Mouse (Mus musculus): ENCODE measurements at regions not wholly inside any gene's neighbourhood (a gene's known extent, or its start where the extent isn't known, plus 50 kb on each side); places are given as distances from the start of the nearest gene placed in this dataset.

DNA sequence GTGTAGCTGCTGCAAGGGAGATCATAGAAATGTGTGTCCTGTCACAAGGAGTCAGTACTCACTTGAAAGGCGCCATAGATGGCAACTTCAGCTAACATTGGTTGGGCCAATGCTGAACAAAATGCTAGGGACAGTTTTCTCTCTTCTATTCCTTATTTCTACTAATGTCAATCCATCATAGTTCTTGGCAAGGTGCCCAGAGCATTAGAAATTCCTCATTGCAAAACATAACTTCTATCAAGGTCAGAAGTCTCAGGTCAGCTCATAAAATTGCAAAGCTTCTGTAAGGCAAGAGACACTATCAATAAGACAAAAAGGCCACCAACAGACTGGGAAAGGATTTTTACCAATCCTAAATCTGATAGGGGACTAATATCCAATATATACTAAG lies 106.3 kb downstream of the D1Ertd622e start:
- DNase-seq, result no peak

DNA sequence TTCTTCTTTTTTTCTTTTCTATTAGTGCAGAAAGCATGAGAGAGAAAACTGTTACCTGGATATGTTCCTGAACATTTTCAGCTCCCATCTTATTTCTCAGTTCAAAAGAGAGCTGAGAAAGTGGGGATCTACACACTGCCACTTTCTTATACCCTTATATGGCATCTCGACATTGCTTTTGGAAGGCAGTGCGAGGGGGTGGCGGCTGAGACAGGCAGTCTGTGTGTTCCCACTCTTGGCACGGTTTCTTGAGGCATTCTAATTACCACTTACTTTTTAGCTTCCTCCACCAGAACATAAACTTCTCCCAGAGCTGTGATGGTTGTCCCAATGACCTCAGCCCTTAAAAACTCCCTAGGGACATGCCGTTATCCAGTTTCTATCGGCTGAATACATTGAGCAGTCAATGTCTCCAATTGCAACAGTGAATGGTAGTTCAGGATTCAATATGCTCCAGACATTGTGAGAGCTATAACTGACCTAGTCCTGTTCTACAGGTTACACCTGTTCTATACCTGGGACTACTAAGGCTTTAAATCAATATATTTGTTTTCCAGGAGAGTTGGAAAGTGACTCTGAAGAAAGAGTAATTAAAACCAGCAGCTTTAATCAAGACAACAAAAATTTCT lies 106.8 kb downstream of the D1Ertd622e start:
- DNase-seq, result peak; percentile 70

DNA sequence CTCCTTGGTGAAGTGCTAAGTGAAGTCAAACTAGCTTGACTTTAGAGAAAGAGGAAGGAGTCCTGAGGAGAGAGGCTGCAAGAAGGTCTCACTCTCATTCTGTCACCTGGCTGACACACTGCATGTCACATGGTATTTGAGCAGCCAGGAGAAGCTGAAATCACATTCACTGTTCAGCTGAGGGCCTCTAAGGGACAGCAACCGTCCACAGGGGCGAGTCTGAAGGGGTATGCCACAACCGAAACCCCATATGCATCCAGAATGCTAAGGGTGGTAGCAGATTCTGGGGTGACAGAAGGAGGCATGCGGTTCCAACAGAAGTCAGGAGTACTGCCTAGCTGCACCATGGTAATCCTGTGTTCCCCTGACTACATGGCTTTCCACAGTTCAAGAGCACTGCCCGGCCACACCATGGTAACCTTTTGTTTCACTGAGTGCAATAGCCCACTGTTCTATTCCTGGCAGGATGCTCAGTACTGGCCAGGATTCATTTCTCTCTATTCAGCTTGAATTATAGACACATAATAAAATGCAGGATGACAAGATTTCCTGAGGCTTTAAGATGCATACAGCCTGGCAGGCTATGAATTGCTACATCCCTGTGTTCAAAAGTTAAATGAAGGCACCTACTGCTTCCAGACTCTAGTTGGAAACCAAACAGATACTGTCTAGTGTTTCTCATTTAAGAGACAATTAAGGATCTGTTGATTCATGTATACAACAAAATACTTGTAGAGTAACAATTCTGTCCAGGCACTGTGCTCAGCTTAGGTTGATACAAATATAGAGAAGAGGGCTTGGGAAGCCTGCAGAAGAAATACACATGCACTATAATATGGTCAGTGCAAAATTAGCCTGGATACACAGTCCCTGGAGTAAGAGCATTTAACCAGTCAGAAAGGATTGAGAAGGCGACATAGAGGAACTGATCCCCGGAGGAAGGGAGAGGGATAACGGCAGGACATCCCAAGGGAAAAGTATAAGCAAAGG lies 108.1 kb downstream of the D1Ertd622e start:
- peak; percentile 13 for DNase-seq

DNA sequence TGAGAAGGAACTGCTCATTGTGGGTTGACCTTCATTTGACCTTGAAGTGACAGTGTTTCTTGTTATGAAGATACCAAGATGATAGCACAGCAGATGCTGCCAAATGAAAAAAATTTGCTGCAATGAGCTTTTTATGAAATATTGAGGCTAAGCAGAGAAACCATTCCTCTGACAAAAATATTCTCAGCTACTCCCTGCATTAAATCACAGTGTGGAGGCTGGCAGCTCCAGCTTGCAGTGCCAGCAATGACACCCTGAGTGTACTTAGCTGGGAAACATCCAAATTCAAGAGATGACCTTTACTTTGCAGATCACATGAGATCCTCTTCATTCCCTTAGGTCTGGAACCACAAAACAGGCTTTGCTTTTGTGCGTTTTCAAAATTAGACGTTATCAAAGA lies 109.0 kb downstream of the D1Ertd622e start:
- peak; percentile 42 for DNase-seq

DNA sequence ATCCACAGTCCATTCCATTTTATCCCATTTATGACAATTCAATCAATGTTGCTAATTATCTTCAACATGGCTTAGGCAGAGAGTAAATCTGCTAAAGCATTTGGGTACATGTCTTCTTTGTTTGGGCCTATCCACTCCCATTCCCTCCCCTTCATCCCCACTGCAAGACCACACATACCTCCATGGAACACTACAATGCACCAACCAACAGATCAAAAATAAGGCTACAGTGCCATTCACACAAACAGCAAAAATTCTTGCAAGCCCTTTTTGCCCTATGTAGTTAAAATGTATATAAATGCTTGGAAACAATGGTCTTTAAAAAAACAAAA lies 120.7 kb downstream of the D1Ertd622e start:
- DNase-seq, result no peak

DNA sequence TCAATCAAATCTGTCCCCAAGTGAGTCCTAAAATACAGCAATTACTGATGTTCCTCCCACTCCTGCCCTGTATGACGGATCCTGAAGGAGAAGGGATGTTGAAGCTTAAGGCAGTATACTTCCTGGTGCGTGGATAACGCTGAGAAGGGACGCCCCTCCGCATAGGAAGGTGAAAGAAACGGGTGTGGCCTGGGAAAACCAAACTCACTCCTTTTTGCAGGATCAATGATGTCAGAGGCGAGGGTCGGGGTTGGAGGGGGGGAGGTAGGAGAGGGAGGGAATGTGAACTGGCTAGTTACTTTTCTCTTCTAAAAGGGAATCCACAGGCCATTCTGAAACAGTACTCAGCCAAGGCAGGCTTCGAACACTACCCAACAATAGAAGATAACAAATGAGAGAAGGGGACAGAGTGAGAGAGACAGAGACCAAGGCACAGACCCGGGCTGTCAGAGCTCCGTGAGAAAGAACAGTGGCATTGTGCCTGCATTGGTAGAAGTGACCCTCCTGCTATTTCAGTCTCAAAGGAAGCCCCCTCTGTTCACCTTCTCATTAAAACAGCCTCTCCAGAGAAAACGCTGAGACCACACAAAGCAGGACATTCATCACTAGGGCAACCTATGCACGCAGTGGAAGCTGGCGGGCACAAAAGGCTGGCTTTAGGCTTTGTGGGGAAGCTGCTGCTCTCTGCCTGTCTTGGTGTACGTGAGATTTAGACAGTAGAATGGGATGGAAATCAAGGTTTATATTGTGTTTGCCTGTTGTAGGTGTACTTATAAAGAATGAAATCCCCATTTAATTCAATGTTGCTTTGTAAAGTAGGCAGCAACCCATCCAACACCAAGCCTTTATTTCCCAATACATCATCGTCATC lies 121.3 kb downstream of the D1Ertd622e start:
- no peak for DNase-seq

DNA sequence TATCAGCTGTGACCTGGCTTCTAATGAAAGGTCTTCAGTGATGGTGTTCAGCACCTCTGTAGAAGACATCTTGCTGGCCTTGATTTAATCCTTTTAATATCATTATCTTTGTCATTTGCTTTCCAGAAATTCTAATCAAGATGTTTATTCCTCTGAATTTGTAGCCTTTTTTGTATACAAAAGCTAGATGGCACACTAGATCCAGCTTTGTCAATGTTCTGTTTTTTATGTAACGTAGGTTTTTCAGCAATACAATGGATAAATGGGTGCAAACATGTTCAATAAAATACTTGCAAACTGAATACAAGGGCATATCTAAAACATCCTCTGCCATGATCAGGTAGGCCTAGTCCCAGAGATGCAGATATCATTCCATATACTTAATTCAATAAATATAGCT lies 165.0 kb downstream of the D1Ertd622e start:
- no peak for DNase-seq

DNA sequence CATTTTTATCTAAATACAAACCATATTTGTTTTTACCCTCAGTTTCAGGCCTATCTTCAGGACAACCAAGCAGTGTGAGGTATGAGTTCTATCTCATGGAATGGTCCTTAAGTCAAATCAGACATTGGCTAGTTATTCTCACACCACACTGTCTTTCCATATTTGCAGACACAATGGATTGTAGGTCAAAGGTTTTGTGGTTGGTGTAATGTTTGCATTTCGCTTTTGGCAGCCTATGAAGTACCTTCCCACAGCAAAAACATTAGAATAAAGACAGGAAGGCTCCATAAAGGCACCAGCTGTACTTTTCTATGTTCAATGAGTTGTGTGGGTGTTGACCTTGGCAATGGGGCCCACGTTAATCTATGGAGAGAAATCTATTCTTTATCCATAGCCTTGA lies 182.0 kb downstream of the D1Ertd622e start:
- no peak for DNase-seq

Measured in right cerebral cortex, postnatal 25 days (tissue).